Mouse (Mus musculus): ENCODE results near the gene Fa2h. TPM values are rescaled to one million over a fixed set of nuclear protein-coding genes. Genes with fewer than 3 reads are reported as not detected.

Fa2h gene
- total and polyA plus RNA-seq, 2 experiments from 2014 or later = 0.79 to 1.8 TPM

DNA sequence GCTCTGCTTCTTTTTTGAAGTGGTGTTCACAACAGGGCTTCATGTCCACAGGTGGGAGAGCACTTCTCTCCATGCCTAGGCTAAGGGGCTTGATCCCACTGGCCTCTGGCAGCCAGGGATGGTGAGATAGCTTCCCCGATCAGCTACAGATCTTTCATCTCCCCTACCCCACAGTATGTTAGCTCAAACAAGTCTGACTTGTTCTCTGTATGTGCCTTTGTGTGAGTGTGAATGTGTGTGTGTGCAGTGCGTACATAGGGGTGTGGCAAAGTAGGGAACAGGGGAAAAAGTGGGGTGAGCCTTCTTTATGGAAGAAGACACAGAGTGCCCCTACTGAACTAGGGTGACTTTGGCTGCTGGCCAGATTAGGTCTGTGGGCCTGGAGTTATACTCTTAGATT, 2.8 kb downstream of the Fa2h start:
- Histone ChIP-seq H3K27ac (ENCODE audit: low read depth, low read length) (no peak overlapping the region), H3K27me3 (ENCODE audit: insufficient read depth, low read length) (peaks cover 14% of the 10 kb centered on the region), H3K4me3 (ENCODE audit: low read depth, low read length) (no peak overlapping the region), H3K4me2 (ENCODE audit: low read depth, low read length, poor library complexity, severe bottlenecking) (no peak overlapping the region), H3K9ac (replicated peaks; ENCODE audit: low read length, poor library complexity, severe bottlenecking) (no peak overlapping the region), H3K36me3 (ENCODE audit: insufficient read depth, low read length) (no peaks in the 10 kb centered on the region), H3K4me1 (ENCODE audit: insufficient read depth, low read length) (no peaks in the 10 kb centered on the region), H3K9me3 (ENCODE audit: low read length) (no peaks in the 10 kb centered on the region)
- DNase-seq (ENCODE audit: low spot score) (no peak), ATAC-seq (ENCODE audit: low FRiP score) (no peak)
- TF ChIP-seq CTCF (IDR thresholded peaks at IDR 0.05) = no peak
- 84% methylated on average over 2 of the region's 2 CpGs for WGBS

DNA sequence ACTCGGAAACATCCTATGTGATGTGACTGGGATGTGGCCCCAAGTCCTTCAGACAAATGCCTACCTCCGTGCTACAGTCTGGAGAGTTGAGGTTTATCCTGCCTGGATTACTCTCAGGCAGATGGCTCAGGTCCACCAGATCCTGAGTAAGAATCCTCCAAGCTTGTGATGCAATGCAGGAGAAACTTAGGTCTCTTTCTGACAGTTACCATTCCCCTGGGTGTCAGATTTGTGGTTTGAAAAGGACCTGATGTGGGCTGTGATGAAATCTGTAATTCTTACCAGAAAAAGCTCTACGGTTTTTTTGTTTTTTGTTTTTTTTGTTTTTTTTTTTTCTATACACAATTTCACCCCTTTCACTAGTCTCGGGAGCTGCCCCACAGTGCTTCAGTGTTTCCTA, 4.0 kb downstream of the Fa2h start:
- ATAC-seq (ENCODE audit: low FRiP score) (no peak), DNase-seq (ENCODE audit: low spot score) (no peak)
- WGBS = 77% methylated on average over 4 of the region's 4 CpGs
- Histone ChIP-seq H3K4me1 (ENCODE audit: insufficient read depth, low read length) (no peaks in the 10 kb centered on the region), H3K4me3 (ENCODE audit: low read depth, low read length) (no peak overlapping the region), H3K27me3 (ENCODE audit: insufficient read depth, low read length) (peaks cover 14% of the 10 kb centered on the region), H3K9ac (replicated peaks; ENCODE audit: low read length, poor library complexity, severe bottlenecking) (no peak overlapping the region), H3K36me3 (ENCODE audit: insufficient read depth, low read length) (no peaks in the 10 kb centered on the region), H3K9me3 (ENCODE audit: low read length) (no peaks in the 10 kb centered on the region), H3K27ac (ENCODE audit: low read depth, low read length) (no peak overlapping the region), H3K4me2 (ENCODE audit: low read depth, low read length, poor library complexity, severe bottlenecking) (no peak overlapping the region)
- no peak for TF ChIP-seq CTCF (IDR thresholded peaks at IDR 0.05)

DNA sequence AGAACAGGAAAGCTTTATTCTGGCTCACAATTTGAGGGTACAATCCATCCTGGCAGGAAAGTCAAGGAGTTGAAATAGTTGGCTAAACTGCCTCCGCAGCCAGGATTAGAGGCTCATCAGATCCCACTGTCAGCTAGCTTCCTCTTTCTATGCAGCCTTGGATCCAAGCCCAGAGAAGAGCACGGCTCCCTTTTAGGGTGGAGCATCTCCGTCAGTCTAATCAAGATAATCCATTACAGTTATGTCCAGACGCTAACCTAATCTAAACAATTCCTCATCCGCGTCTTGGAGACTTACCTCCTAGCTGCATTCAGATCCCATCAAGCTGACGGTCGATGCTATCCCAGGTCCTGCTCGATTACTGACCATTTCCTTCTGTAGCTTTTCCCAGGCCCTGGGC, 7.7 kb downstream of the Fa2h start:
- H3K9me3 ChIP-seq (ENCODE audit: low read length) = no peaks in the 10 kb centered on the region
- no peak overlapping the region for H3K4me2 ChIP-seq (ENCODE audit: low read depth, low read length, poor library complexity, severe bottlenecking)
- no peak overlapping the region for H3K27ac ChIP-seq (ENCODE audit: low read depth, low read length)
- no peak for TF ChIP-seq CTCF (IDR thresholded peaks at IDR 0.05)
- H3K36me3 ChIP-seq (ENCODE audit: insufficient read depth, low read length) = no peaks in the 10 kb centered on the region
- 67% methylated on average over 9 of the region's 9 CpGs for WGBS
- H3K4me3 ChIP-seq (ENCODE audit: low read depth, low read length) = no peak overlapping the region
- no peak overlapping the region for H3K9ac ChIP-seq (replicated peaks; ENCODE audit: low read length, poor library complexity, severe bottlenecking)
- no peaks in the 10 kb centered on the region for H3K4me1 ChIP-seq (ENCODE audit: insufficient read depth, low read length)
- DNase-seq (ENCODE audit: low spot score) (no peak), ATAC-seq (ENCODE audit: low FRiP score) (no peak)
- peaks cover 2% of the 10 kb centered on the region; the same call in 1 of the 2 replicates for H3K27me3 ChIP-seq (ENCODE audit: insufficient read depth, low read length)

DNA sequence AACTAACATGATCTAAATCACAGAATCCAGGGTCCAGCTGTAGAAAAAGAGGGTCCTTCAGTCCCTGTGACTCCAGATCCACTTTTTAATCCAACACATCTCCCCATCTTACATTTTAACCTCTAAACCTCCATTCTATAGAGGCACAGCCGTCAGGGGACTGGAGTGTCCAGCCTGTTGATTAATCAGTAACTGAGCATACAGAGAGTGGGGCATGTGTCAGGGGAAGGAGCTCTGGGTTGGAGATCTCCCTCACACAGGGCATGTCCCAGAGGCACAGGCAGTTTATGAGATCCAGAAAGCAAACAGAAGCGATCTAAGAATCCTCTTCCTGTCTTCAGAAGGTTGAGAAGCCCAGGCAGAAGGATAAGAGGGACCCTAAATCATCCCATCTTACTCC, 9.0 kb downstream of the Fa2h start:
- no peak overlapping the region for H3K4me3 ChIP-seq (ENCODE audit: low read depth, low read length)
- no peak for ATAC-seq (ENCODE audit: low FRiP score)
- H3K4me1 ChIP-seq (ENCODE audit: insufficient read depth, low read length) = no peaks in the 10 kb centered on the region
- H3K4me2 ChIP-seq (ENCODE audit: low read depth, low read length, poor library complexity, severe bottlenecking) = no peak overlapping the region
- no peak for TF ChIP-seq CTCF (IDR thresholded peaks at IDR 0.05)
- H3K9ac ChIP-seq (replicated peaks; ENCODE audit: low read length, poor library complexity, severe bottlenecking) = no peak overlapping the region
- H3K9me3 ChIP-seq (ENCODE audit: low read length) = no peaks in the 10 kb centered on the region
- WGBS = 58% methylated on average over 2 of the region's 2 CpGs
- no peaks in the 10 kb centered on the region for H3K27me3 ChIP-seq (ENCODE audit: insufficient read depth, low read length)
- no peaks in the 10 kb centered on the region for H3K36me3 ChIP-seq (ENCODE audit: insufficient read depth, low read length)
- H3K27ac ChIP-seq (ENCODE audit: low read depth, low read length) = no peak overlapping the region
- no peak for DNase-seq (ENCODE audit: low spot score)

DNA sequence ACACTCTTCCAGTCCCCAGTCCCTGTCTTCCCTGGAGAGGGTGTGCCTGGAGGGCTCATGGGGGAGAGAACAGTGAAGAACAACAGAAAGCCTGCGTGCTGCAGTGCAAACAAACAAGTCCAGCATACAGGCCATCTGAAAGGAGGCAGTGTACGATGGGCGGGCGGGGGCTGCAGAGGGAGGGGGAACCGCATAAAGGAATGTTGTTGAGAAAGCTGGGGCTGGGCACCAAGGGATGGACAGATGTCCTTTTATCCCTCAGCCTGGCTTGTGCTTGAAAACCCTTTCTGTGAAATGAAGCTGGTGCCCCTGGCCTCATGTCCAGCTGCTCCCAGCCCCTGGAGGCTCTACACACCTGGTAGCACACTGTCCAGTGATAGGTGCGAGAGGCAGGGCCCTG, 18.4 kb downstream of the Fa2h start:
- TF ChIP-seq CTCF (IDR thresholded peaks at IDR 0.05) = no peak
- DNase-seq (ENCODE audit: low spot score) = no peak
- no peak overlapping the region for H3K4me3 ChIP-seq (ENCODE audit: low read depth, low read length)
- no peaks in the 10 kb centered on the region for H3K4me1 ChIP-seq (ENCODE audit: insufficient read depth, low read length)
- 69% methylated on average over 6 of the region's 6 CpGs for WGBS
- no peaks in the 10 kb centered on the region for H3K27me3 ChIP-seq (ENCODE audit: insufficient read depth, low read length)
- no peak overlapping the region for H3K27ac ChIP-seq (ENCODE audit: low read depth, low read length)
- no peak overlapping the region for H3K4me2 ChIP-seq (ENCODE audit: low read depth, low read length, poor library complexity, severe bottlenecking)
- H3K9ac ChIP-seq (replicated peaks; ENCODE audit: low read length, poor library complexity, severe bottlenecking) = no peak overlapping the region
- no peaks in the 10 kb centered on the region for H3K36me3 ChIP-seq (ENCODE audit: insufficient read depth, low read length)
- ATAC-seq (ENCODE audit: low FRiP score) = no peak
- H3K9me3 ChIP-seq (ENCODE audit: low read length) = no peaks in the 10 kb centered on the region

DNA sequence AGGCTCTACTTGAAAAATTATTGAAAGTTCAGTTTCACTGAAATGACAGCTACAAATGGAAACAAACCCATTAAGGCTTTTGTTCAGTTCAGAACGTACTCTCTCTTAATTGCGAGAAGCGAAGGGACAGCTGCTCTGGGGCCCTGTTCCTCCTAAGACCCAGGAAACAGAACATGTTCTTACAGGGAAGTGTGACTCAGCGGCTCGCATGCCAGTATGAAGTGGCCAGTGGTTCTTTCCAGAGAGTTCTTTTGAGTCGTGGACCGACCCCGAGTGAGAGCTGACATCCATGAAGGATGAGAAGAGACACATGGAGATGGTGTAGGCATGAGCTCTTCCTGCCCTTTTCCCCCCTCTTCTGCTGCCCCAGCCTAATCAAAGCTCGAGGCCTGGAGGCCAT, 23.9 kb downstream of the Fa2h start:
- H3K9ac ChIP-seq (replicated peaks; ENCODE audit: low read length, poor library complexity, severe bottlenecking) = no peak overlapping the region
- 93% methylated on average over 9 of the region's 9 CpGs for WGBS
- no peak overlapping the region for H3K27ac ChIP-seq (ENCODE audit: low read depth, low read length)
- no peaks in the 10 kb centered on the region for H3K4me1 ChIP-seq (ENCODE audit: insufficient read depth, low read length)
- no peak overlapping the region for H3K4me3 ChIP-seq (ENCODE audit: low read depth, low read length)
- H3K27me3 ChIP-seq (ENCODE audit: insufficient read depth, low read length) = no peaks in the 10 kb centered on the region
- TF ChIP-seq CTCF (IDR thresholded peaks at IDR 0.05) = no peak
- H3K4me2 ChIP-seq (ENCODE audit: low read depth, low read length, poor library complexity, severe bottlenecking) = no peak overlapping the region
- no peaks in the 10 kb centered on the region for H3K9me3 ChIP-seq (ENCODE audit: low read length)
- no peaks in the 10 kb centered on the region for H3K36me3 ChIP-seq (ENCODE audit: insufficient read depth, low read length)
- ATAC-seq (ENCODE audit: low FRiP score) (no peak), DNase-seq (ENCODE audit: low spot score) (no peak)
